Comparison of ENCODE assay signal across 8 mouse cellular contexts in genomic region chr2:105230333-105230732, GRCm38 (mm10). TPM values are rescaled to one million over a fixed set of nuclear protein-coding genes. Genes with fewer than 3 reads are reported as not detected.
DNase-seq lines count a peak whose midpoint lies in the region; ATAC-seq lines count a peak whose summit lies in the region.

No protein-coding gene starts in this region.

- H3K27ac ChIP-seq in forebrain, embryonic 10.5 days, result no peak overlapping the region
- no peak overlapping the region for H3K27ac ChIP-seq in intestine, embryonic 14.5 days (ENCODE audit: low read depth)
- H3K27ac ChIP-seq in limb, embryonic 12.5 days, result no peak overlapping the region
- H3K27ac ChIP-seq in neural tube, embryonic 12.5 days, result no peak overlapping the region

- H3K36me3 ChIP-seq in forebrain, embryonic 10.5 days (replicated peaks), result no peaks in the 10 kb centered on the region
- no peaks in the 10 kb centered on the region for H3K36me3 ChIP-seq in intestine, embryonic 14.5 days (ENCODE audit: control insufficient read depth, insufficient read depth, low read length)
- H3K36me3 ChIP-seq in limb, embryonic 12.5 days, result no peaks in the 10 kb centered on the region
- H3K36me3 ChIP-seq in neural tube, embryonic 12.5 days, result no peaks in the 10 kb centered on the region

- H3K4me3 ChIP-seq in forebrain, embryonic 10.5 days, result no peak overlapping the region
- H3K4me3 ChIP-seq in intestine, embryonic 14.5 days (ENCODE audit: low read depth, low read length), result no peak overlapping the region
- H3K4me3 ChIP-seq in limb, embryonic 12.5 days (replicated peaks), result no peak overlapping the region
- no peak overlapping the region for H3K4me3 ChIP-seq in neural tube, embryonic 12.5 days

- H3K27me3 ChIP-seq in forebrain, embryonic 10.5 days (ENCODE audit: poor library complexity, severe bottlenecking), result peaks cover 32% of the 10 kb centered on the region
- H3K27me3 ChIP-seq in intestine, embryonic 14.5 days (replicated peaks; ENCODE audit: control insufficient read depth, insufficient read depth, low read length), result no peaks in the 10 kb centered on the region; the same call in 1 of the 2 replicates
- H3K27me3 ChIP-seq in limb, embryonic 12.5 days, result peaks cover 31% of the 10 kb centered on the region; the same call in 1 of the 2 replicates
- peaks cover 14% of the 10 kb centered on the region for H3K27me3 ChIP-seq in neural tube, embryonic 12.5 days (replicated peaks)

- no peak overlapping the region for H3K9ac ChIP-seq in intestine, embryonic 14.5 days (ENCODE audit: low read length)
- H3K9ac ChIP-seq in limb, embryonic 12.5 days (replicated peaks), result no peak overlapping the region
- no peak overlapping the region for H3K9ac ChIP-seq in neural tube, embryonic 12.5 days

- no peaks in the 10 kb centered on the region for H3K9me3 ChIP-seq in forebrain, embryonic 10.5 days
- H3K9me3 ChIP-seq in intestine, embryonic 14.5 days (ENCODE audit: control insufficient read depth, low read length), result no peaks in the 10 kb centered on the region
- no peaks in the 10 kb centered on the region for H3K9me3 ChIP-seq in limb, embryonic 12.5 days
- H3K9me3 ChIP-seq in neural tube, embryonic 12.5 days, result no peaks in the 10 kb centered on the region

- H3K4me2 ChIP-seq in intestine, embryonic 14.5 days (ENCODE audit: low read length), result no peak overlapping the region
- H3K4me2 ChIP-seq in limb, embryonic 12.5 days, result no peak overlapping the region
- H3K4me2 ChIP-seq in neural tube, embryonic 12.5 days (replicated peaks), result no peak overlapping the region

- WGBS in forebrain, embryonic 10.5 days, result 8% methylated on average over 1 of the region's 1 CpGs
- 2% methylated on average over 1 of the region's 1 CpGs for WGBS in intestine, embryonic 14.5 days
- 2% methylated on average over 1 of the region's 1 CpGs for WGBS in limb, embryonic 12.5 days
- 5% methylated on average over 1 of the region's 1 CpGs for WGBS in neural tube, embryonic 12.5 days

- ATAC-seq in intestine, embryonic 14.5 days (replicated peaks; ENCODE audit: low FRiP score, low TSS enrichment, low read depth), result 0 out of 2 replicates have a peak, but pooled peaks have one; percentile 36
- peak; percentile 49 for ATAC-seq in limb, embryonic 12.5 days (ENCODE audit: insufficient number of reproducible peaks, insufficient read depth, low FRiP score, low TSS enrichment, low read depth)
- peak; percentile 48; the same call in 1 of the 2 replicates for ATAC-seq in neural tube, embryonic 12.5 days (ENCODE audit: low FRiP score, low read depth)
- ATAC-seq in activated CD4-positive, CD25-positive, alpha-beta regulatory T cell, adult 4 months, result no peak

- H3K4me1 ChIP-seq in forebrain, embryonic 10.5 days, result peaks cover 15% of the 10 kb centered on the region
- H3K4me1 ChIP-seq in intestine, embryonic 14.5 days (replicated peaks; ENCODE audit: control insufficient read depth, insufficient read depth, low read length), result peaks cover 9% of the 10 kb centered on the region
- peaks cover 35% of the 10 kb centered on the region for H3K4me1 ChIP-seq in limb, embryonic 12.5 days (replicated peaks)
- no peaks in the 10 kb centered on the region for H3K4me1 ChIP-seq in neural tube, embryonic 12.5 days

- peak; percentile 76 for DNase-seq in urinary bladder, postnatal 25 days (ENCODE audit: low spot score)
- DNase-seq in urinary bladder, adult 18-20 months (ENCODE audit: low spot score in 2 of 2), result no peak
- DNase-seq in c-Kit-negative CD71-positive TER-119-positive erythroid progenitor cells, embryonic 14.5 days (ENCODE audit: low read depth, low spot score), result peak; percentile 13
- DNase-seq in forebrain, embryonic 10.5 days (ENCODE audit: extremely low spot score, low spot score), result peak; percentile 39
- peak; percentile 82 for DNase-seq in intestine, embryonic 14.5 days (ENCODE audit: low spot score)

RNA-seq across cellular contexts. Expression of gene Them7, which starts 6.2 kb away (rescaled TPM):
- 0.55 and 0.86 TPM in 2 replicates for polyA plus RNA-seq in forebrain, embryonic 10.5 days (2016; fragmentation: Nextera tagmentation; extraction: Ambion mirVana)
- 1.1 and 2.2 TPM in 2 replicates for polyA plus RNA-seq in intestine, embryonic 14.5 days (2014; fragmentation: Nextera tagmentation; extraction: Ambion mirVana)
- 0.36 and 0.87 TPM in 2 replicates for polyA plus RNA-seq in limb, embryonic 12.5 days (2016; fragmentation: Nextera tagmentation; extraction: Ambion mirVana)
- 0.29 and 0.58 TPM in 2 replicates for polyA plus RNA-seq in neural tube, embryonic 12.5 days (2016; fragmentation: Nextera tagmentation; extraction: Ambion mirVana)
- polyA plus RNA-seq in activated CD4-positive, CD25-positive, alpha-beta regulatory T cell, adult 4 months (2017; shearing (Covaris generic)), result not detected

Comparison
In these comparisons a context has a peak if more than half of its experiments do, and no peak if none do; other contexts are left out.
1. DNase-seq: peak in urinary bladder, postnatal 25 days (single experiment), c-Kit-negative CD71-positive TER-119-positive erythroid progenitor cells, embryonic 14.5 days (single experiment), forebrain, embryonic 10.5 days (single experiment) and intestine, embryonic 14.5 days (single experiment); none in urinary bladder, adult 18-20 months (0 of 2).